Mouse (Mus musculus): Measurements from ENCODE around the gene Tm9sf4. TPM values are rescaled to one million over a fixed set of nuclear protein-coding genes. Genes with fewer than 3 reads are reported as not detected.
A peak's percentile ranks its signal among the peaks of the same experiment; 100 is the strongest.

Tm9sf4 gene
- polyA plus RNA-seq, 1 experiment, result 37.3 TPM

DNA sequence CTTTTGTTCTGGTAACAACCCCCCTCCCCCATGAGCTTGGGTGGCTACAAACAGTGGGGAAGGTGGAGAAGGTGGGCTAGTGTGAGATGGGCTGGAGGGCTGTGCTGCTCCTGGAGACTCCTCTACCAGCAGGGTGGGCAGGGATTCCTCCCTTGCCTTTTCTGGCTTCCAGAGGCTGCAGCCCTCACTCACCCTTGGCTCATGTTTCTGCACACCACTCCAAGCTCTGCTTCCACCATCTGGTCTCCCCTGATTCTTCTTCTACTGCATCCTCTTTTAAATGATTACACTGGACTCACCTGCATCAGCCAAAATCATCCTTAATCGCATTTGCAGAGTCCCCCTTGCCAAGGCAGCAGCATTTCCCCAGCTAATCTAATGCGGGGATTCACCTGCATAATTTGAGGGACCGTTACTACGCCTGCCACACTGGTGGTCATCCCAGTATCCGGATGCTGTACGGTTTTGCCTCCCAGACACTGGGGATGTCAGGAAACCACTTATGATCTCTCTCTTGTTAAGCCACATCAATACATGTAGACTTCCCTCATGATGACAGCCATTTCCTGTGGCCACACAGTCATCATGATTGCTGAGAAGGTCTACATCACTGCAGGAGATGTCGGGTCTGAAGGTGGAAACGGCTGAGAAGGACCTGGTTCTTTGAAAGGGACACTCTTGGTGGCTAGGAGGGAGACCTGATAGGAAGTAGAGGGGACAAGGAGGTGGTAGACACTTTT, 9.0 kb upstream of the Tm9sf4 start:
- 76% methylated on average over 8 of the region's 8 CpGs for WGBS
- no peak for DNase-seq (ENCODE audit: low read depth, low spot score)

DNA sequence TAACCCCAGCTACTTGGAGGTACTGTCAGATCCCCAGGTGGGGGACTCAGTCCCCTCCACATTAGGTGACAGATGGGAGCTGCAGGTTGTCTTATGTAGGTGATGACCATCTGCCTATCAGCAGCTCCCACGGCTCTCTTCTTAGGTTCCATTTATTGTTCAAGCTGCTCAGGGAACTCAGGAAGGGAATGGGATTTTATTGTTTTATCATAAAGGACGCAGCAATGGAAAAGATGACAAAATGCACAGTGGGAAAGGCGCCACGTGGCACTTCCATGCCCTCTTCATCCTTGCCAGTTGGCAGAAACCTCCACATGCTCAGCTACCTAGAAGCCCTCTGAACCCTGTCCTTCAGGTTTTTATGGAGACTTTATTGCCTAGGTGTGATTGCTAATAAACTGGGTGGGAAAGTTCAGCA, 8.1 kb upstream of the Tm9sf4 start:
- peak; percentile 92 for DNase-seq (ENCODE audit: low read depth, low spot score)
- WGBS, result 35% methylated on average over 4 of the region's 4 CpGs

DNA sequence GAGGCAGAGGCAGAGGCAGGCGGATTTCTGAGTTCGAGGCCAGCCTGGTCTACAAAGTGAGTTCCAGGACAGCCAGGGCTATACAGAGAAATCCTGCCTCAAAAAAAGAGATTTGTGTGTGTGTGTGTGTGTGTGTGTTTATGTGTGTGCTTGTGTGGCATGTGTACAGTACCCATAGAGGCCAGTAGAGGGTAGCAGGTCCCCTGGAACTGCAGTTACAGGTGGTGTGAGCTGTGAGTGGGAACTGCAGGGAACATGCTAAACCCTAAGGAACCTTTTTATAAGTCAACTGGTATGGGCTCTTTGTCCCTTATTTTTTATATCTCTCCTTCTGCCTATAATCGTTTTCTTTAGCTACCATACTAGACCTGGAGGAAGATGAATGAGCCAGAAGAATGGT, 3.8 kb upstream of the Tm9sf4 start:
- WGBS, result 84% methylated on average over 2 of the region's 3 CpGs
- DNase-seq (ENCODE audit: low read depth, low spot score), result no peak

- no peak for DNase-seq (ENCODE audit: low read depth, low spot score)
- 83% methylated on average over 5 of the region's 5 CpGs for WGBS
These were observed 970 bp upstream of the Tm9sf4 start for GRCm38 (mm10) chr2:153160133-153160532.

GRCm38 (mm10) chr2:153161684-153162080, 579 bp downstream of the Tm9sf4 start:
- DNase-seq (ENCODE audit: low read depth, low spot score), result no peak
- under 1% methylated on average over 16 of the region's 16 CpGs for WGBS

GRCm38 (mm10) chr2:153167136-153167535, 6.0 kb downstream of the Tm9sf4 start:
- DNase-seq (ENCODE audit: low read depth, low spot score), result no peak
- 62% methylated on average over 6 of the region's 6 CpGs for WGBS

DNA sequence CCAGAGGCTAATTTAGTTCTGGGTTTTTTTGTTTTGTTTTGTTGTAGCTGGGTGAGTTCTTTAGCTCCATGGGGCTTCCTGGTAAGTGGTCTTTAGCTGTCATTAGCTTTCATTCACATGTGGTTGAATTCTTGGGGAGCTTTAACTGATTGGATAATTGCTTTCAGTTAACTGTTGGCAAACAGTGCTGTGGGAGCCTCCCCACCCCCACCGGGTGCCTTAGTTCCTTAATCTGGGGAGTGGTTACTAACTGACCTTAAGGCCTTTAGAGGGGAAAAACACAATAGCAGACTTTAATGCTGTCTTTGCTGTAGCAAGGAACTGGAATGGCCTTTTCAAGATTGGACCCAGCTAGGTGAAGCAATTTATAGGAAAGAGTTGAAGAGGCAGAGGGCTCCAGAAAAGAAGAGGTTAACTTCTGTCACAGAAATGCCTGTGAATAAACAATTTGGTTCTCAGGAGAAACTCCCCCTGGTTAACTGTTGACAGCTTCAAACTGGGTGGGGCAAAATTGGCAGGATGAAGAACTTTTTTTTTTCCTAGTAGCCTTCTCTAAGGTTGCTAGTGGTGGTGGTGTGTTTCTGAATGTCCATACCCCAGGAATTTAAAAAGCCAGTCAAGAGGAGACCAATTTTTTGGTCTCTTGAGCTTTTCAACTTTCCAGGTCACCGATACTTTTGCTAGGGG, 7.2 kb downstream of the Tm9sf4 start:
- no peak for DNase-seq (ENCODE audit: low read depth, low spot score)
- WGBS, result 12% methylated on average over 2 of the region's 2 CpGs

- DNase-seq (ENCODE audit: low read depth, low spot score), result no peak
- 59% methylated on average over 9 of the region's 9 CpGs for whole genome bisulfite sequencing
These were observed 9.6 kb downstream of the Tm9sf4 start for GRCm38 (mm10) chr2:153170490-153171224.

- no peak for DNase-seq (ENCODE audit: low read depth, low spot score)
- 37% methylated on average over 5 of the region's 5 CpGs for WGBS
These were observed 10.9 kb downstream of the Tm9sf4 start for GRCm38 (mm10) chr2:153171966-153172365.

GRCm38 (mm10) chr2:153175995-153176570, 15.0 kb downstream of the Tm9sf4 start:
- DNase-seq (ENCODE audit: low read depth, low spot score), result no peak
- 25% methylated on average over 8 of the region's 8 CpGs for WGBS

- DNase-seq (ENCODE audit: low read depth, low spot score), result no peak
- 32% methylated on average over 3 of the region's 3 CpGs for WGBS
These were observed 16.1 kb downstream of the Tm9sf4 start for GRCm38 (mm10) chr2:153177188-153177587.

GRCm38 (mm10) chr2:153179126-153179860, 18.2 kb downstream of the Tm9sf4 start:
- DNase-seq (ENCODE audit: low read depth, low spot score), result no peak
- WGBS, result 41% methylated on average over 10 of the region's 10 CpGs

DNA sequence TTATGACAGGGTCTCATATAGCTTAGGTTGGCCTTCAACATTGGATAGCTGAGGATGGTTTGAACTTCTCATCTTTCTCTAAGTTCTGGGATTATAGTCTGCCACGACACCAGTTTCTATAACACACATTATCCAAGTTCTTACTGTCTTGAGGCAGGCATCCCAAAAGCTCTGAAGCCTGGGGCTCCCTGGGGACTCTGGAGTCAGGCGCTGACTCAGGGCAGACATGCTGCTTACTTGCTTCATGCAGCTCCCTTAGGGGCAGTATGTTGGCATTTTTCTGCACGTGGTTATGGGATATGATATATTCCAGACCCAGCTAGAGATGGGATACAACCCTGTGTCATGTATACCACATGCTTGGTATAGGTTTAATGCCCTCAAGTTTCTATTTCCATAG, 18.9 kb downstream of the Tm9sf4 start:
- no peak for DNase-seq (ENCODE audit: low read depth, low spot score)
- WGBS, result 78% methylated on average over 3 of the region's 3 CpGs

- no peak for DNase-seq (ENCODE audit: low read depth, low spot score)
- WGBS, result 35% methylated on average over 2 of the region's 2 CpGs
These were observed 25.1 kb downstream of the Tm9sf4 start for GRCm38 (mm10) chr2:153186176-153186591.

DNA sequence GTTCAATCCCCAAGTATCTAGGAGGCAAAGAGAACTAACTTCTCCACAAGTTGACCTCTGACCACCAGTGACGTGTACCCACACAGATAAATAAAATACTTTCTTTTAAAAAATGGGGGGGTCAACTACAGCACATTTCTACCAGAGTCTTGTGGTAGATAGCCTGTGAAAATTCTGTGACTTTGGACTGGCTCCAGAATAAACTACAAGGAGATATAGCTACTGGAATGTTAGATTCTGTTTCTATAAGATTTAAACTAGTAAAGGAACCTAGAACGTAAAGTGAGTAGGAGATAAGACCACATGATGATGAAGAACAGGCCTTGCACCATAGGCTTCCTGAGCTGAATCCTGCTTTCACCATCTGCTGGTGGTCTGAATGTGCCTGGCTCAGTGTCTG, 26.7 kb downstream of the Tm9sf4 start:
- WGBS, result 87% methylated on average over 2 of the region's 2 CpGs

GRCm38 (mm10) chr2:153191242-153191641, 30.1 kb downstream of the Tm9sf4 start:
- DNase-seq (ENCODE audit: low read depth, low spot score), result no peak
- WGBS, result 77% methylated on average over 2 of the region's 2 CpGs

More for the DNA sequence above, 26.7 kb downstream of the Tm9sf4 start:
- no peak for DNase-seq (ENCODE audit: low read depth, low spot score)

GRCm38 (mm10) chr2:153194255-153194654, 33.2 kb downstream of the Tm9sf4 start:
- 98% methylated on average over 3 of the region's 3 CpGs for WGBS
- DNase-seq (ENCODE audit: low read depth, low spot score), result no peak

DNA sequence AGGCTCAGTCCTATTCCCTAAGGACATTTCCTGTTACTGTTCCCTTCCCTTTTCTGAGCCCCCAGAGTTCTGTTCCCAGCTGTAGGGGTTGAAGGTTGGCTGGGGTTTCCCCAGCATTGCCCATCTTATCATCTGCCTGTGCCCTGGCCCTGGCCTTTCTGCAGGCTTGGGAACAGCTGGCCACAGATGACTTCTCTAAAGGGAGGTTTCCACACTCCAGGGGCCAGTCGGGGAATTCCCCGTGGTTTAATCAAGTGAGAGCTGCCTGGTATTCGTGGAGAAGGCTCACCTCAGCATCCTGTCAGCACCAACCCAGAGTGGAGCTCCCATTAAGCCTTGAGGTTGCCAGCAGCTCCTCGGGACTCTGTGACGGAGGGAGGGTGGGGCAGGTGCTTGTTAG, 37.4 kb downstream of the Tm9sf4 start:
- WGBS, result 50% methylated on average over 5 of the region's 5 CpGs
- no peak for DNase-seq (ENCODE audit: low read depth, low spot score)

- 79% methylated on average over 2 of the region's 2 CpGs for WGBS
- DNase-seq (ENCODE audit: low read depth, low spot score), result no peak
These were observed 38.0 kb downstream of the Tm9sf4 start for GRCm38 (mm10) chr2:153199114-153199513.

- 82% methylated on average over 1 of the region's 1 CpGs for WGBS
- DNase-seq (ENCODE audit: low read depth, low spot score), result no peak
These were observed 41.7 kb downstream of the Tm9sf4 start for GRCm38 (mm10) chr2:153202766-153203165.
